Mouse (Mus musculus): ENCODE measurements around the gene Mink1. TPM values are rescaled to one million over a fixed set of nuclear protein-coding genes. Genes with fewer than 3 reads are reported as not detected.

Mink1 gene
- polyA plus RNA-seq, 1 experiment from 2014 or later = 15.9 TPM

DNA sequence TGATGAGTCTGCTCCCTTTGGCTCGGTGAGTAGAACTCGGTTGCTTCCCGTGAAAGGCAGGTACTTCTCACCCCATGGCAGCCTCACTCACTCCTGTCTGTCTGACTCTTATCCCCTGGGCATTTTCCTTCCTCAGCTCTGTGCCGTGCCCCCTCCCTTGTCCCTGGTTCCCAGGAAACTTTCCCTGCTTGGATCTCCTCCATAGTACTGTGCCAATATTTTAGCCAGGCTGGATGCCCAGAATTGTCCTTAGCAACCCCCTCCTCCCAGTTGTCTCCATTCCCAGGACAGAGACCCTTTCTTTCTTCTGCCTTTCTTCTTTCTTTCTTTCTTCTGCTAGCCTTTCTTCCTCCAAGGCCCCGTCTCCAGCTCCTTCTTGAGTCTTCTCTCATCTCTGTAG is 21.3 kb upstream of the Mink1 start:
- WGBS = 80% methylated on average over 5 of the region's 5 CpGs
- Histone ChIP-seq H3K4me2 (replicated peaks; ENCODE audit: low read depth, low read length) (no peak overlapping the region; the same call in 1 of the 2 replicates), H3K4me3 (ENCODE audit: low read length) (no peak overlapping the region), H3K4me1 (ENCODE audit: insufficient read depth, low read length) (peaks cover 4% of the 10 kb centered on the region; the same call in 1 of the 2 replicates), H3K36me3 (ENCODE audit: insufficient read depth, low read length) (no peaks in the 10 kb centered on the region), H3K9ac (replicated peaks; ENCODE audit: low read length) (no peak overlapping the region), H3K27me3 (ENCODE audit: insufficient read depth, low read length) (no peaks in the 10 kb centered on the region), H3K27ac (ENCODE audit: low read length) (no peak overlapping the region), H3K9me3 (ENCODE audit: low read length) (no peaks in the 10 kb centered on the region)
- ATAC-seq (ENCODE audit: low FRiP score, low TSS enrichment) = no peak

DNA sequence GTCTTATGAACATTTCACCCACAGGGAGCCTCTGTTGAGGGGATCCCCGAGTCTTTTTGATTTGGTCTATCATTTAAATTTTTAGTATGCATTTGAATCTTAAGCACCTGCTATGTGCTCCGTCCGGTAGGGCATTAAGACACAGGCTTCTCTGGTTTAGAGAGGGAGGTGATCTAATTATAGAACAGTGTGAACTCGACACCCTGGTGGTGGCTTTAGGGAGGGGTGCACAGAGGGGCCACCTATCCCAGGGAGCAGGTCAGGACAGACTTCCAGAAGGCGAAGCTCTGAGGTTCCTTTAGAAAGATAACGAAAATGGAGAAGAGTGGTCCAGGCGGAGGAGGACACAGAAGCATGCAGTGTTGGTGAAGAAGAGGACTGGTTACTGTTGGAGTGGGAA is 18.2 kb upstream of the Mink1 start:
- no peaks in the 10 kb centered on the region for H3K27me3 ChIP-seq (ENCODE audit: insufficient read depth, low read length)
- no peaks in the 10 kb centered on the region for H3K9me3 ChIP-seq (ENCODE audit: low read length)
- 47% methylated on average over 7 of the region's 7 CpGs for WGBS
- no peak overlapping the region for H3K4me2 ChIP-seq (replicated peaks; ENCODE audit: low read depth, low read length)
- no peak overlapping the region for H3K9ac ChIP-seq (replicated peaks; ENCODE audit: low read length)
- no peak overlapping the region for H3K27ac ChIP-seq (ENCODE audit: low read length)
- ATAC-seq (ENCODE audit: low FRiP score, low TSS enrichment) = no peak
- no peak overlapping the region for H3K4me3 ChIP-seq (ENCODE audit: low read length)
- H3K4me1 ChIP-seq (ENCODE audit: insufficient read depth, low read length) = peaks cover 4% of the 10 kb centered on the region; the same call in 1 of the 2 replicates
- no peaks in the 10 kb centered on the region for H3K36me3 ChIP-seq (ENCODE audit: insufficient read depth, low read length)

DNA sequence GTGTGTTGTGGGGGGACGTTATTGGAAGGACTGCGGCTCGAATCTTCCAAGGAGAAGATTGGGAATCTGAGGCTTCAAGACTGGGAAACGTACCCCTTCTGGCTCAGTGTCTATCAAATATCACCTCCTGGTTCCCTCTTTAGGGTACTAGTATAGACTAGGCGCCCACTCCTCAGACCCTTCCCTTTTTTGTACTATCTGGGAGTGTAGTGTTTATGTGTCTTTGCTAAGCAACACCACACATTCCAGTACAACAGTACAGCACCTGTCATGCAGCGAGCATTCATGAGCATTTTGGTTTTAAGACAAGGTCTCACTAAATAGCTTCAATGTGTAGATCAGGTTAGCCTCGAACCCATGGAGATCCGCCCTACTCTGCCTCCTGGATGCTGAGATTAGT is 11.2 kb upstream of the Mink1 start:
- H3K4me1 ChIP-seq (ENCODE audit: insufficient read depth, low read length) = peaks cover 10% of the 10 kb centered on the region; the same call in 1 of the 2 replicates
- H3K27ac ChIP-seq (ENCODE audit: low read length) = no peak overlapping the region
- 92% methylated on average over 8 of the region's 8 CpGs for WGBS
- H3K4me3 ChIP-seq (ENCODE audit: low read length) = no peak overlapping the region
- no peak overlapping the region for H3K4me2 ChIP-seq (replicated peaks; ENCODE audit: low read depth, low read length)
- H3K27me3 ChIP-seq (ENCODE audit: insufficient read depth, low read length) = no peaks in the 10 kb centered on the region
- no peaks in the 10 kb centered on the region for H3K9me3 ChIP-seq (ENCODE audit: low read length)
- no peaks in the 10 kb centered on the region for H3K36me3 ChIP-seq (ENCODE audit: insufficient read depth, low read length)
- ATAC-seq (ENCODE audit: low FRiP score, low TSS enrichment) = no peak
- H3K9ac ChIP-seq (replicated peaks; ENCODE audit: low read length) = no peak overlapping the region

DNA sequence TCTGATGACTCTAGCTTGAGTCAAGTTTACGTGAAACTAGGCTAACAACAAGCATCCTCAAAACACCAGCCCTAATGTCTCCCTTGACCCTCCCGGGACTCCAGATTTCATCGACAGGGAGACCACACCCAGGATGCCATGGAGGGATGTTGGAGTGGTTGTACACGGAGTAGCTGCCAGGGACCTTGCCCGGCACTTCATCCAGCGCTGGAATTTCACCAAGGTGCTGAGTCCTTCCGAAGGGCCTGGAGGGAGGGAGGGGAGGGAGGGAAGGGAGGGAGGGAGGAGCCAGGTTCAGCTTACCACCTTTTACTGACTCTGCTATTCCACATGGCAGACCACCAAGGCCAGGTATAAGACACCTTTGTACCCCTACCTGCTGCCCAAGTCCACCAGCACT is 8.7 kb upstream of the Mink1 start:
- H3K27me3 ChIP-seq (ENCODE audit: insufficient read depth, low read length) = no peaks in the 10 kb centered on the region
- H3K4me3 ChIP-seq (ENCODE audit: low read length) = no peak overlapping the region
- no peak for ATAC-seq (ENCODE audit: low FRiP score, low TSS enrichment)
- H3K36me3 ChIP-seq (ENCODE audit: insufficient read depth, low read length) = 0 out of 2 replicates have a peak, but pooled peaks cover 4% of the 10 kb centered on the region
- no peak overlapping the region for H3K4me2 ChIP-seq (replicated peaks; ENCODE audit: low read depth, low read length)
- WGBS = 15% methylated on average over 7 of the region's 7 CpGs
- no peak overlapping the region for H3K9ac ChIP-seq (replicated peaks; ENCODE audit: low read length)
- no peak overlapping the region for H3K27ac ChIP-seq (ENCODE audit: low read length)
- H3K4me1 ChIP-seq (ENCODE audit: insufficient read depth, low read length) = peaks cover 10% of the 10 kb centered on the region; the same call in 1 of the 2 replicates
- no peaks in the 10 kb centered on the region for H3K9me3 ChIP-seq (ENCODE audit: low read length)

DNA sequence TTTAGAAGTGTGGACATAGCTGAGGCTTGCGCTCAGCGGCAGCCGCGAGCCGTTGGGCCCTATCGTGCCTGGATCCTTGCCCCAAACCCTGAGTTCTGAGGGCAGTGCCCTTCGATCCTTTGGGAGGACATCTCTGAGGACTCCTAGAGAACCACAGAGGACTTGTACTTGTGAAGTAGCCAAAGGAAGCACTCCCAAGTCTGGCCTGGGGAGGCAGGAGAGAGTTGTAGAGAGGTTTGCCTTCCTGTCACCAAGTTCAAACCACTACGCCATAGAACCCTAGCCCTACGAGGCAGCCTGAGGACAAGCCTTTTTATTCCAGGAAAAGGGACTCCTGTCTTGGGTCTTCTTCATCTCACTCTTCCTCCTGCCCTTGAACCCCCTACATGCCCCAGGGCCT is 5.1 kb upstream of the Mink1 start:
- Histone ChIP-seq H3K36me3 (ENCODE audit: insufficient read depth, low read length) (0 out of 2 replicates have a peak, but pooled peaks cover 4% of the 10 kb centered on the region), H3K4me1 (ENCODE audit: insufficient read depth, low read length) (peaks cover 17% of the 10 kb centered on the region), H3K9me3 (ENCODE audit: low read length) (no peaks in the 10 kb centered on the region), H3K9ac (replicated peaks; ENCODE audit: low read length) (no peak overlapping the region), H3K27me3 (ENCODE audit: insufficient read depth, low read length) (no peaks in the 10 kb centered on the region), H3K4me3 (ENCODE audit: low read length) (no peak overlapping the region), H3K4me2 (replicated peaks; ENCODE audit: low read depth, low read length) (no peak overlapping the region), H3K27ac (ENCODE audit: low read length) (no peak overlapping the region)
- no peak for ATAC-seq (ENCODE audit: low FRiP score, low TSS enrichment)
- WGBS = 89% methylated on average over 9 of the region's 9 CpGs

DNA sequence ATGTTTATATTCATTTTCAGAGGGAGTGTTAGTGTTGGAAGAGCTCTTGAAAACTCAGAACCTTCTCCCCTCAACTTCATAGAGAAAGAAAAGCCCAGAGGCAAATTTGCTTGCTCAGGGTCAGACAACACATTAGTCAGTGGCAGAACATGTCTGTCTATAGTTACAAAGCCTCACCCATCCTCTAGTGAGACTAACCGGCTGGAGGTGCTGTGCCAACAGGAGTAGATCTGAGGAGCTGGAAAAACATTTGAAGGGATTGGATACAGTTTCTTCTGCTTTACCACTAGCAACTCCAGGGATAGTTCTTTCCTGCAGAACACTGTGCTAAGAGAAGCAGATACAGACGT is 769 bp upstream of the Mink1 start:
- Histone ChIP-seq H3K27me3 (ENCODE audit: insufficient read depth, low read length) (no peaks in the 10 kb centered on the region), H3K4me3 (ENCODE audit: low read length) (peak overlapping the region; percentile 91), H3K4me2 (replicated peaks; ENCODE audit: low read depth, low read length) (peak overlapping the region; percentile 92), H3K4me1 (ENCODE audit: insufficient read depth, low read length) (peaks cover 40% of the 10 kb centered on the region), H3K9me3 (ENCODE audit: low read length) (no peaks in the 10 kb centered on the region), H3K36me3 (ENCODE audit: insufficient read depth, low read length) (0 out of 2 replicates have a peak, but pooled peaks cover 4% of the 10 kb centered on the region), H3K9ac (replicated peaks; ENCODE audit: low read length) (peak overlapping the region; percentile 87), H3K27ac (ENCODE audit: low read length) (peak overlapping the region; percentile 93)
- 0% methylated on average over 2 of the region's 2 CpGs for WGBS
- ATAC-seq (ENCODE audit: low FRiP score, low TSS enrichment) = peak; percentile 12; the same call in 1 of the 2 replicates

DNA sequence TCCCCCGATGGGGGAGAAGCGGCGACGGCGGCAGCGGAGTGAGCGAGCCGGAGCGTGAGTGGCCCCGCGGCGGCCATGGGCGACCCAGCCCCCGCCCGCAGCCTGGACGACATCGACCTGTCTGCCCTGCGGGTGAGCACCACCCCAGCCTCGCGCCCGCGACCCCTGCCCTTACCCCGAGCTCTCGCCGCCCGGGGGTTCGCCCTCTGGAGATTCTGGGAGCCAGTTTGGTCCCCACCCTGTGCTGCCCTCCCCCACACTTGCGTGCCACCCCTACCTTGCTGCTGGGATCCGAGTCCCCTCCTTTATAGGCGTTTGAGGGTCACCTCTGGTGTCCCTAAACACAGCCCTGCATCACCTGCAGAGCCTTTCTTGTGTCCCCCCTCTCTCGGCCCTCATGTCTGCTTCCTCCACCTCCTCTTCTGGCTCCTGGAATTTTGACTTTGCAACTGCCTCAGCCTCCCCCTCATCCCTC is 351 bp downstream of the Mink1 start:
- ATAC-seq (ENCODE audit: low FRiP score, low TSS enrichment) = peak; percentile 24
- Histone ChIP-seq H3K4me2 (replicated peaks; ENCODE audit: low read depth, low read length) (peak overlapping the region; percentile 92), H3K4me3 (ENCODE audit: low read length) (peak overlapping the region; percentile 91), H3K4me1 (ENCODE audit: insufficient read depth, low read length) (peaks cover 42% of the 10 kb centered on the region), H3K9ac (replicated peaks; ENCODE audit: low read length) (peak overlapping the region; percentile 87), H3K27ac (ENCODE audit: low read length) (peak overlapping the region; percentile 93), H3K27me3 (ENCODE audit: insufficient read depth, low read length) (no peaks in the 10 kb centered on the region), H3K36me3 (ENCODE audit: insufficient read depth, low read length) (0 out of 2 replicates have a peak, but pooled peaks cover under 1% of the 10 kb centered on the region), H3K9me3 (ENCODE audit: low read length) (no peaks in the 10 kb centered on the region)
- WGBS = under 1% methylated on average over 30 of the region's 31 CpGs

DNA sequence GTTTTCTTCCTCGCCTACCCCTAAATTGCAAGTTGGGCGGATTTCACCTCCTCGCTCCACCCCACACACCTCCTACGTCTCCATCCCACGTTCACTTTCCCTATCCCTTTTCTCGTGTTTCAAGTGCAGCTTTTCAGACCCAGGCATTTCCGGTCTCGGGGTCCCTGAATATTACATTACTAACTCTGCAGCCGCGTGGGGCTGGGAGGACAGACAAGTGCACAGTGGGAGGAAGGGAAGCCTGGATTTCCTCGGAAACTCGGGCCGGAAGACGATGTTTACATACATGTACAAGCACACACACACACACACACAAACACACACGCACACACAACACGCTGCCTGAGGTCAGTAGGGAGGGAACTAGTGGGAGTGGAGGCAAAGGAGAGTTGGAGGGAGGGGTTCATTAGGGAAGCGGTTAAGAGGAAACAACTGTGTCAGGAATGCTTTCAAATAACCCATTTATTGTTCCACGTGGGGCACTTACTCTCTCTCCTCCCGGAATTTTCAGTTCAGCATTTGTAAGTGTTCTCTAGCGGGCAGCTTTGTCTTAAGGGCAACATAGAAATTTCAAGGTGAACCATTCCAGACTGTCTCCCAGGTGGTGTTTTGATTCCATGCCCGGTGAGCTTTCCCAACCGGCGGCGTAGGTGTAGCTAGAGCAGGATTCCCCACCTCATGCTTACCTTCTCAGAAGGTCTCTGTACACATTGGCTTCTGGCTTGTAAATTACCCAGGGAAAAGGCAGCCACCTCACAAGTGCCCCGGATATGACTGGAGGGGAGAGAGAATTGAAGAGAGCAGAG is 992 bp downstream of the Mink1 start:
- under 1% methylated on average over 25 of the region's 25 CpGs for WGBS
- ATAC-seq (ENCODE audit: low FRiP score, low TSS enrichment) = peak; percentile 8
- Histone ChIP-seq H3K4me3 (ENCODE audit: low read length) (peak overlapping the region; percentile 91), H3K27me3 (ENCODE audit: insufficient read depth, low read length) (no peaks in the 10 kb centered on the region), H3K9ac (replicated peaks; ENCODE audit: low read length) (peak overlapping the region; percentile 87), H3K4me1 (ENCODE audit: insufficient read depth, low read length) (peaks cover 42% of the 10 kb centered on the region), H3K27ac (ENCODE audit: low read length) (peak overlapping the region; percentile 93), H3K36me3 (ENCODE audit: insufficient read depth, low read length) (no peaks in the 10 kb centered on the region), H3K4me2 (replicated peaks; ENCODE audit: low read depth, low read length) (peak overlapping the region; percentile 92), H3K9me3 (ENCODE audit: low read length) (no peaks in the 10 kb centered on the region)

DNA sequence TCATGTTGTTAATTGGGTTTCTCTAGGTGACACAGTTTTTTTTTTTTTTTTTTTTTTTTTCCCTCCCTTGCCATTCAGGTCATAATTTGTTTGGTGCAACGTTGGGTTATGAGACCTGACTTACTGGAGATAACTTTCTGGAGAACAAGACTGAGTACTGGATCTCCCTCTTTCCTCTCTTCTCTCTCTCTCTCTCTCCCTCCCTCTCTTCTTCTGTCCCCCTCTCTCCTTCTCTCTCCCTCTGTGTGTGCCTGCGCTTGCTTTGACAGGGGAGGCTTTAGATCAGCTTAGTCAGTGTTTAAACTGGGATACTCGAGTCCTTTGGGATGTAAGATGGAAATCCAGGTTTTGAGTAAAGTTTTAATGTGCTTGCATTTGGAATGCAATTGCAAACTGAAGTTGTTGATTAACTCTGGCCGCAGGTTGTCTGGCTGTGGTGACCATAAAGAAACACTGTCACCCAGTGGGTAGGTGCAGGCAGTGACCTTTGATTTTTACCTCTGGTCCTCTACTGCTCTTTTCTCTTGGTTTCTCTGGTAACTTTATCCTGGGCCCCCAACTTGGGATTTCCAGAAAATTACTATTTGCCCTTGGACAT is 1.7 kb downstream of the Mink1 start:
- H3K27me3 ChIP-seq (ENCODE audit: insufficient read depth, low read length) = no peaks in the 10 kb centered on the region
- H3K4me2 ChIP-seq (replicated peaks; ENCODE audit: low read depth, low read length) = peak overlapping the region; percentile 92
- no peaks in the 10 kb centered on the region for H3K9me3 ChIP-seq (ENCODE audit: low read length)
- H3K4me1 ChIP-seq (ENCODE audit: insufficient read depth, low read length) = peaks cover 42% of the 10 kb centered on the region
- H3K36me3 ChIP-seq (ENCODE audit: insufficient read depth, low read length) = no peaks in the 10 kb centered on the region
- ATAC-seq (ENCODE audit: low FRiP score, low TSS enrichment) = no peak
- peak overlapping the region; percentile 87 for H3K9ac ChIP-seq (replicated peaks; ENCODE audit: low read length)
- H3K4me3 ChIP-seq (ENCODE audit: low read length) = peak overlapping the region; percentile 91
- 26% methylated on average over 4 of the region's 4 CpGs for WGBS
- peak overlapping the region; percentile 93 for H3K27ac ChIP-seq (ENCODE audit: low read length)

DNA sequence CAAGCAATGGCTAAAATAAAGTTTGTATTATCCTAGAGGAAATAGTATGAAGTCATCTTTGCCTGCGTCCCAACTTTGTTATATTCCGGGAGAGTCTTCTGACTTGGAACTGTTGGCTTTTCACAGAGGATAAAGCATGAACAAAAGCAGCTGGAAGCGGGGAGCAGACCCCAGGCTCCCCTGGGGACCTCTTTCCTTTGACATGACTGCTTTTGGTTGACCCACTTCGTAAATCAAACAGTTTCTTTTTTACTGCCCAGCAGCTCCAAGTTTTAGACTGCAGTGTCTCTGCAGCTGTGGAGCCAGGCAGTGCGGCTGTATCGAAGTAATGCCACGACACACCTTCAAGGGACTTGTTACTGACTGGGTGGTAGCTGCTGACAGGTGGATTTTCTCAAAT is 3.9 kb downstream of the Mink1 start:
- Histone ChIP-seq H3K27ac (ENCODE audit: low read length) (no peak overlapping the region), H3K4me3 (ENCODE audit: low read length) (no peak overlapping the region), H3K4me2 (replicated peaks; ENCODE audit: low read depth, low read length) (no peak overlapping the region), H3K4me1 (ENCODE audit: insufficient read depth, low read length) (peaks cover 49% of the 10 kb centered on the region), H3K27me3 (ENCODE audit: insufficient read depth, low read length) (no peaks in the 10 kb centered on the region), H3K9ac (replicated peaks; ENCODE audit: low read length) (no peak overlapping the region), H3K9me3 (ENCODE audit: low read length) (no peaks in the 10 kb centered on the region), H3K36me3 (ENCODE audit: insufficient read depth, low read length) (no peaks in the 10 kb centered on the region)
- WGBS = 39% methylated on average over 7 of the region's 7 CpGs
- no peak for ATAC-seq (ENCODE audit: low FRiP score, low TSS enrichment)
